Mouse (Mus musculus) cortical plate, adult 2 months (tissue): ENCODE measurements around the gene Rps6ka5.

Experiments
- CTCF ChIP-seq: fragments of 200-500 bp; IDR thresholded peaks from 2 replicates; pipeline ENCODE4 v1.5.1; 2011; ENCODE audit warnings: mild to moderate bottlenecking, control low read depth, low read length; ENCODE audit not compliant: insufficient read depth; ENCODE audit errors: extremely low read depth
- POLR2A ChIP-seq: fragments of 200-500 bp; IDR thresholded peaks from 2 replicates; pipeline ENCODE4 v1.6.1; 2011; ENCODE audit warnings: mild to moderate bottlenecking, low read length, control low read depth; ENCODE audit not compliant: insufficient read depth; ENCODE audit errors: extremely low read depth

- TF ChIP-seq CTCF (no peak), POLR2A (no peak)
These were observed 198.5 kb downstream of the Rps6ka5 start for GRCm38 (mm10) chr12:100528246-100528645.
